Mouse (Mus musculus): Measurements from ENCODE around the gene Dctpp1.

The Dctpp1 gene

DNA sequence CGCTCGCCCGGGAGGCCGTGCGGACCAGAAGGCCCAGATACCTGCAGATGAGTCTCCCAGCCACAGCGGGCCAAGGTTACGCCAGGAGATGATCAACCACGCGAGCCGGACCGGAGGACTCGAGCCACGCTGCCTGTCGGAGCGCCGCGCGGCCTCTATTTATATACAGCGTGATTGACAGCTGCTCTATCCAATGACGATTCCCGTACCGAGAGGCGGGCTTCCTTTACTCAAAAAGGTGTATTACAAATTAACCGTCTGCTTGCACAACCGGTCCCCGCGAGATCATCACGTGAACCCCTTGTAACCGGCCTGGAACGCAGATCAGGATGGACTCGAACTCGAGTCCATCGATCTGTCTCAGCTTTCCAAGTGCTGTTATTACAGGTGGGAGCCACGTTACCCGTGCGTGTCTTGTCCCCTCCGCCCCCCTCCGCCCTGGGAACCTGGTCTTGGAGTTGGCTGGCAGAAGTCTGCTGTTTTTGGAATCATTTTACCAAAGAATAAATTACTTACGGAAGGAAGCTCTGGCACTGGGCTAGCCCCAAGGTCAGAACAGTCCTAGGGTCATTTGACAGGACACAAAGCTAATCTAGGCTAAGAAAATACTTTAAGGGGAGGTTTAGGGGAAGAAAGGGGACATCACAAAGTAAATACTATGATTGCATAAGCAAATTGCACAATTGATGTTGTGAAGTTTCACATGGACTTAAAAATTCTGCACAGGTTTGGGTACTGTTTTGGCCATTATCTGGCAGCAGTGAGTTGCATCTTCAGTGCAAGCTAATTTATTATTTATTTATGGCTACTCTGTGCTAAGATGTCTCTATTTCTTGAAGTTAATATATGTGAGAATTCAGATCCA is 13.6 kb upstream of the Dctpp1 start, which contains the start of gene Sephs2:
Gene Sephs2 (minus strand): TSS at position 131 of the 865 bp plus-strand sequence.
- TF ChIP-seq GATA4 (IDR thresholded peaks at IDR 0.05; ENCODE audit: insufficient replicate concordance, low read length): peak; percentile 58; the same call in 1 of the 2 replicates

DNA sequence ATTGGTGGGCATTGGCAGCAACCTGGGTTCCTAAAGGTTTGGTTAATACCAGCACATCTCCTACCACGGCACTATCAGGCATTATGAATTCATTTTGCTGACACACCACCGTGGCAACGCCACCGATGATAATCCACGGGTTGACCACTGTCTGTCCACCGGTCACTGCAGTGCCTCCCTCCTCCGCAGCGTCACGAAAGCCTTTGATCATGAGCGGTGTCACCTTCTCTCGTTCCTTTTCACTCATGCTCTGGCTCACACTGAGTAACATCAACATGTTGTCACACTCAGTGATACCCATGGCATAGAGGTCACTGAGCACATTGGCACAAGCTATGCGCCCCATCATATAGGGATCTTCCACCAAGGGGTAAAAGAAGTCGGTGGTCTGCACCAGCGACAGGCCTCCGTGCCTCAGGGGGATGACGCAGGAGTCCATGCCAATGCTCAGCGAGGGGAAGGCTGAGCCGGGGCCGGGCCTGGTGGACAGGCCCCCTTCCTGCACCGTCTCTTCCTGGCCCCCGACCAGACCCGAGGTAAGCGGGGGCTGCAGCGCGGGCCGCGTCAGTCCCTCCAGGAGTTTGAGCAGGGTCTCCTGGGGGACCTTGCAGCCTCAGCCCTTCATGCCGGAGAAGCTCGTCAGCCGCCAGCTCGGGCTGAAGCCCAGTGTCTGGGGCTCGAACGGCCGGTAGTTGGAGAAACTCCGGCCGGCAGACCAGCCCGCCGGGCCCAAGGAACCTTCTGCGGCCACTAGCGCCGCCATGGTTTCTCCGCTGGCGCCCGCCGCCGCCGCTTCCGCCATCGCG is 12.8 kb upstream of the Dctpp1 start:
- TF ChIP-seq GATA4 (IDR thresholded peaks at IDR 0.05; ENCODE audit: insufficient replicate concordance, low read length): no peak

DNA sequence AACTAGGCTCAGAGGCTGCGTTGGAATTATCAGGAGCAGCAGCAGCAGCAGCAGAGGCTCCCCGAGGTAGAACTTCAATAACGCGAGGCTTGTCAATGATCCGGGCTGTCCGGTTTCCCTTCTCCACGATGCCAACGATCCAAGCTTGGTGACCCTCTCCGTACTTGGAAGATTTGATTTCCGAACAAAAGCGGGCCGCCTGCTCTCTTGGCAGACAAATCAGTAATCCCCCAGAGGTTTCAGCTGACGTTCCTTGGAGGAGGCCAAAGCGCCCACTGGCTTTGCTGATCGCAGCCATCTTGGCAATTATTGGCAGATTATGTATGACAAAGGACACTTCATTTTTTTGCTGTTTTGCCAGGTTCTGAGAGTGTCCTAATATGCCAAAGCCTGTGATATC is 12.1 kb upstream of the Dctpp1 start:
- TF ChIP-seq GATA4 (IDR thresholded peaks at IDR 0.05; ENCODE audit: insufficient replicate concordance, low read length): no peak

- TF ChIP-seq GATA4 (IDR thresholded peaks at IDR 0.05; ENCODE audit: insufficient replicate concordance, low read length): no peak
These were observed 10.6 kb upstream of the Dctpp1 start for GRCm38 (mm10) chr7:127271093-127271492.

DNA sequence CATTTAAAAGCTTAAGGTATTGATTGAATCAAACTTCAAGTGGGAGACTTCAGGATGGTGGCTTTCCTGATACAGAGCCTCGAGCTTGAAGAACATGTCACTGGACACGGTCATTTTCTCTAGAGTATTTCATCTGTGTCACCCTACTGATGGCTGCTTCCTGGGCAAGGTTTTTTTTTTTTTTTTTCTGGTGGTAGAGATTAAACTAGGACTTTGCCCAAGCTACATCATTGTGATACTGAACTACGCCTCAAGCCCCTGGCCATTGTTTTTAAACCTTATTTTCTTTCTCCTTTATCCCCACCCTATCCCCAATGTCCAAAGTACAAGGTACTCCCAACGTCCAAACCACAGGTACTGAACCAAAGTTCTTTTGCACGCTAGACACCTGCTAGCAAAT is 10.2 kb upstream of the Dctpp1 start:
- no peak for TF ChIP-seq GATA4 (IDR thresholded peaks at IDR 0.05; ENCODE audit: insufficient replicate concordance, low read length)

DNA sequence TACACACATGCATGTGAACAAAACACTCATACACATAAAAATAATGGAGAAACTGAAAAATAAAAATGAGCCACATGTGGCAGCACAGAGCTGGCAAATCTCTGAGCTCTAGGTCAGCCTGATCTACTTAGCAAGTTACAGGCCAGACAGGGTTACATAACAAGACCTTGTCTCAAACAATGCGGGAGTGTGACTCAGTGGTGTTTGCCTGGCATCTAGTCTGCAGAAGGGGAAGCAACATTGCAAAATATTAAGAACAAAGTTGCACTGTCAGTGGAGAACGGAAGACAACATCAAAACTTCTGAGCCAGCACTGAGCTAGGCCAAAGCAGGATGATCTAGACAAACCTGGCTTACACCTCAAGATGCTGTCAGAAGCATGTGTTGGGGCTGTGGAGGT is 9.7 kb upstream of the Dctpp1 start:
- TF ChIP-seq GATA4 (IDR thresholded peaks at IDR 0.05; ENCODE audit: insufficient replicate concordance, low read length): no peak

- TF ChIP-seq GATA4 (IDR thresholded peaks at IDR 0.05; ENCODE audit: insufficient replicate concordance, low read length): no peak
These were observed 3.0 kb upstream of the Dctpp1 start for GRCm38 (mm10) chr7:127263526-127263925.

DNA sequence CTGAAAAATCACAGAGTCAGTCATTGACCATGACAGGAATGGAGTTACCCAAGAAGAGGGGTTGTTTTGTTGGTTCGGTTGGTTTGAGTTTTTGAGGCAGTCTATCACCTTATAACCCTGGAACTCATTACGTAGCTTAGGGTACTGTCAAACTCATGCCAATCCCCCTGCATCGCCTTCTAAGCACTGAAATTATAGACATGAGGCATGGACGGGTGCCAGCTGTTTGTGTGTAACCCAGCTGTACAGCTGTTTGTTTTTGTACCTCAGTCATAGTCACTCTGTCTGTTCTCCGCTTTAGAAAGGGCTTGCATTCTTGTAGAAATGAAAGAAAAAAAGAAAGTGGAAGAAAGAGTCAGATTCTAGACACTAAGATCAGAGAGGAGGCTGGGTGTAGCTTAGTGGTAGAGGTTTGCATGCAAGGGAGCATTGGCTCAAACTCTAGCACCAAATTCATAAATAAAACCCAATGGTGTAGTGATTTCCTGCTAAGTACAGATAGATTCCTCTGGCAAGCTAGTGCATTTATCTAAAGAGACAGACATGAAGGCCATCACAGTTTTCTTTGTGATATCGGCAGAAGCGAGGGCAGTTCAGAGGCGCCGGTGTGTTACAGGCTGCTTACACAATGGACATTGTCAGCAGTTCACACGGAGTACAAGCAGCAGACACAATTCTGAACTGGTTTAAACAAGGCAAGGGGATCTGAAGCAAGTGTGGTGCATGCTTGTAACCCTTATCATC is 1.9 kb upstream of the Dctpp1 start:
- no peak for TF ChIP-seq GATA4 (IDR thresholded peaks at IDR 0.05; ENCODE audit: insufficient replicate concordance, low read length)

GRCm38 (mm10) chr7:127259186-127259905 is 1.2 kb downstream of the Dctpp1 start:
- TF ChIP-seq GATA4 (IDR thresholded peaks at IDR 0.05; ENCODE audit: insufficient replicate concordance, low read length): no peak

DNA sequence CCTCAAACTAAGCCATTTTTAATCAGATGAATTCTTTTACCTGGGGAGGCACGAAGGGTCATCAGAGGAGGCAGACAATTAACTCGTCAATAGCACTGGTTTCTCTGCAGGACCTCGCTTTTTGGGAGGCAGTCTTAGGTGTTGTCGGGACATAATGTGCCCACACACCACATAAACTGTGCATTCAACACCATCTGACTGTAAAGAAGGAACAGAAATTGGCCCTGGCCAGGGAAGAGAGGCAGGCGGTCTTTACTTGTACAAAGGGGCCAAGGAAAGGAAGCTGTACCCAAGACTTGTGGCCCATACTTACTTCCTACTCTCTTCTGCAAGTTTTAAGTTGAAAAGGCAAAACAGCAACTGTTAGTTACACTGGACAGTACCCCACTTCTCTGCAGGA is 4.0 kb downstream of the Dctpp1 start:
- no peak for TF ChIP-seq GATA4 (IDR thresholded peaks at IDR 0.05; ENCODE audit: insufficient replicate concordance, low read length)

DNA sequence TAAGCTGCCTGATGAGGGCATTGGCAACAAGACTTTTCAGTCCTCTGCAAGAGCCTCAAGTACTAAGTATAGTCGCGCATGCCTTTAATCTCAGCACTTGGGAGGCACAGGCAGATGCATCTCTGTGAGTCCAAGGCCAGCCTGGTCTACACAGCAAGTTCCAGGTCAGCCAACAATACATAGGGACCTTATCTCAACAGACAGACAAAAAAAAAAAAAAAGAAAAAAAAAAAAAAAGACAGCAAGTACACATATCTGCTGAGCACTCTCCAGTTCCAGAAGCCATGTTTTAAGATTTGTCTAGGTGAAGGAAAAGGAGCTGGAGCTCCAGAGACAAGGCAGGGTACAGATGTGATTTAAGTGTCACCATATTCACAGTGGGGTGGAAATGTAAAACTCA is 4.5 kb downstream of the Dctpp1 start:
- TF ChIP-seq GATA4 (IDR thresholded peaks at IDR 0.05; ENCODE audit: insufficient replicate concordance, low read length): no peak

DNA sequence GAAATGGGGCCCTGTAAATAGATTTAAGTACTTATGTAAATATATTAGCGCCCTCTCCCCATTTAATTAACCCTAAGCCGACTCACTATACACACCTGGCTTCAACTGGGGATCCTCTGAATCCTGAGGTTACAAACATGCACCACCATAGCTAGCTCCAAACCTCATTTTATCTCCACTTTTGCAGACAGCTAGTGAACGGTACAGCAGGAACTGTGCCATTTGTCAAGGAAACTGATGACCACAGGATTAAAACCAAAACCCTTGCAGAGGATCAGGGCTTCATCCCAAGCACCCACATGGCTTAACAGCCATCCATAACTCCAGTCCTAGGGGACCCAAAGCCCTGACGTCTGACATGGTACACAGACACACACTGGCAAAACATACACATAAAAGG is 5.5 kb downstream of the Dctpp1 start:
- TF ChIP-seq GATA4 (IDR thresholded peaks at IDR 0.05; ENCODE audit: insufficient replicate concordance, low read length): no peak

GRCm38 (mm10) chr7:127253821-127254769 is 6.4 kb downstream of the Dctpp1 start:
- no peak; the same call in 1 of the 2 replicates for TF ChIP-seq GATA4 (IDR thresholded peaks at IDR 0.05; ENCODE audit: insufficient replicate concordance, low read length)

GRCm38 (mm10) chr7:127253341-127253740 is 7.2 kb downstream of the Dctpp1 start:
- TF ChIP-seq GATA4 (IDR thresholded peaks at IDR 0.05; ENCODE audit: insufficient replicate concordance, low read length): no peak
